Mouse (Mus musculus): ENCODE results near the gene Samd14. TPM values are rescaled to one million over a fixed set of nuclear protein-coding genes. Genes with fewer than 3 reads are reported as not detected.

The Samd14 gene
- polyA plus RNA-seq, 1 experiment, result 0.75 TPM

DNA sequence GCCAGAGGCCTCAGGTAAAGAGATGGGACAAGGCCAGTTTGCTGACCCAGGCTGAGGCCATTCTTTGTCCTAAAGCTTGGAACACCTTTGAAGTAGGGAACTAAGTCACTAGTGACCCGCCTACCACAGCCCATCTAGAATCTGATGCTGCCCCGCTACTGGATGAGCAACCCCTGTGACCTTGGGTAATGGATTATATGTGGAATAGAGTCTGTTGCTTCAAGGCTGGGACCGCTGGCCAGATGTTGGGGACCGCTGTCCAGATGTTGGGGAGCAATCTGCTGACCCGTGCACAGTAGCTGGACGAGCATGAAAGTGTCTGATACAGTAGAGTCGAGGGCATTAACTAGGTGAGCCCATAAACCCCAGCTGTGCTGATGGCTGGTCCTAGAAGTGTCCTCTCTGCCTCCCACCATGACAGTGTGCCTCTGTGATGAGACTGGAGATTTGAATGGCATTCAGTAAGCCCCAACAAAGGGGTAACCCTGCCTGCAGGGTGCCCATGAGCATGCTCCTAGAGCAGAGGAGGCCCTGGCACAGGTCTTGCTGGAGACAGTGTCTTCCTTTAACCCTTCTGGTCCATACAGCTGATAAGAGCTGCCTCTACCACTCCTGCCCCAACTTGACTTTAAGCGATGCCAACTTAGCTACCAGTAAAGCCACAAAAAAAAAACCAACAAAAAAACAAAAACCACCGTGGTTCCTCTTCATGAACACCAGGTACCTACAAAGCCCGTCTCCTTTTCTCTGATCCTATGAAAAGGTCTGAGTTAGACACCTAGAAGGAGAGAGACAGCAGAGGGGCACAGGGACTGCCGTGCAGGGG is 14.5 kb upstream of the Samd14 start:
- no peak for TF ChIP-seq POLR2A (IDR thresholded peaks at IDR 0.05; ENCODE audit: control insufficient read depth, low read depth, low read length)
- TF ChIP-seq CTCF (IDR thresholded peaks at IDR 0.05; ENCODE audit: control insufficient read depth, insufficient read depth, insufficient replicate concordance, low read depth, low read length), result no peak
- no peak overlapping the region for H3K27ac ChIP-seq (ENCODE audit: control insufficient read depth, insufficient read depth, low read depth, low read length)
- H3K4me1 ChIP-seq (ENCODE audit: control insufficient read depth, insufficient read depth, low read length), result peaks cover 25% of the 10 kb centered on the region
- no peak overlapping the region for H3K4me3 ChIP-seq (ENCODE audit: control insufficient read depth, low read depth, low read length)
- H3K36me3 ChIP-seq (ENCODE audit: control insufficient read depth, insufficient read depth, low read length), result no peaks in the 10 kb centered on the region
- H3K27me3 ChIP-seq (ENCODE audit: control insufficient read depth, insufficient read depth, low read length), result no peaks in the 10 kb centered on the region

DNA sequence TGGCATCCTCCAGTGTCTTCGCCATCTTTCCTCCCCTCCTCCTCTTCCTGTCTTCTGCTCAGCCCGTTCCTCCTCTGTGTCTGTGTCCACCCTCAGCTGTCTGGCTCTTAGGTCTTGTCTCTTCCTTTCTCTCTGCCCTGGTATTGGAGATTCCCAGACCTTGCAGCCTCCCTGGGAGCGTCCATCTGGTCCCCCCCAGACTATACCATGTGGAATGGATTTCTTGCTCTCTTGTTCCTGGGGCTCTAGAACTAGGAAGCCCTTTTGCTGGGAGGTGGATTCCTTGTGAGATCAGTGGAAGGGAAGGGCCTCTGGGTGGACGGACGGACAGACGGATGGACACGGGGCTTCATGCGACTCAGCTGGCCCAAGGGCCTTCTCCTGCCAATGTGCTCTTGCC is 13.6 kb upstream of the Samd14 start:
- H3K4me3 ChIP-seq (ENCODE audit: control insufficient read depth, low read depth, low read length), result no peak overlapping the region
- TF ChIP-seq CTCF (IDR thresholded peaks at IDR 0.05; ENCODE audit: control insufficient read depth, insufficient read depth, insufficient replicate concordance, low read depth, low read length) (no peak), POLR2A (IDR thresholded peaks at IDR 0.05; ENCODE audit: control insufficient read depth, low read depth, low read length) (no peak)
- no peaks in the 10 kb centered on the region for H3K36me3 ChIP-seq (ENCODE audit: control insufficient read depth, insufficient read depth, low read length)
- no peaks in the 10 kb centered on the region for H3K27me3 ChIP-seq (ENCODE audit: control insufficient read depth, insufficient read depth, low read length)
- no peak overlapping the region for H3K27ac ChIP-seq (ENCODE audit: control insufficient read depth, insufficient read depth, low read depth, low read length)
- peaks cover 22% of the 10 kb centered on the region for H3K4me1 ChIP-seq (ENCODE audit: control insufficient read depth, insufficient read depth, low read length)

DNA sequence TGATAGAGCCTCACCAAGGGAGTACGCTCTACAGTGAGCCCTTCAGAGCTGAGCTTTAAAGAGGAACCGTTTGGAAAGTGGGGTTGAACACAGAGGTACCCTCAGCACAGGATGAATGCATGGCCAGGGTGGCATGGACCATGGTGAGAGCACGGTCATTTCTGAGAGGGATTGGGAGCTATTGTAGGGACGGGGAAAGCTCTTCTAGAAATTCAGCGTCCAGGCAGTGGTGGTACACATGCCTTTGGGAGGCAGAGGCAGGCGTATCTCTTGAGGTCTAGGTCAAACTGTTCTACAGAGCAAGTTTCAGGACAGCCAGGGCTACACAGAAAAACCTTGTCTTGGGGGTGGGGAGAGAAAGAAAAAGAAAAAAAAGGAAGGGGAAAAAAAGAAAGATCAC is 12.7 kb upstream of the Samd14 start:
- H3K36me3 ChIP-seq (ENCODE audit: control insufficient read depth, insufficient read depth, low read length), result no peaks in the 10 kb centered on the region
- TF ChIP-seq CTCF (IDR thresholded peaks at IDR 0.05; ENCODE audit: control insufficient read depth, insufficient read depth, insufficient replicate concordance, low read depth, low read length), result no peak
- no peak for TF ChIP-seq POLR2A (IDR thresholded peaks at IDR 0.05; ENCODE audit: control insufficient read depth, low read depth, low read length)
- no peaks in the 10 kb centered on the region for H3K27me3 ChIP-seq (ENCODE audit: control insufficient read depth, insufficient read depth, low read length)
- H3K4me1 ChIP-seq (ENCODE audit: control insufficient read depth, insufficient read depth, low read length), result peaks cover 22% of the 10 kb centered on the region
- H3K27ac ChIP-seq (ENCODE audit: control insufficient read depth, insufficient read depth, low read depth, low read length), result no peak overlapping the region
- no peak overlapping the region for H3K4me3 ChIP-seq (ENCODE audit: control insufficient read depth, low read depth, low read length)

DNA sequence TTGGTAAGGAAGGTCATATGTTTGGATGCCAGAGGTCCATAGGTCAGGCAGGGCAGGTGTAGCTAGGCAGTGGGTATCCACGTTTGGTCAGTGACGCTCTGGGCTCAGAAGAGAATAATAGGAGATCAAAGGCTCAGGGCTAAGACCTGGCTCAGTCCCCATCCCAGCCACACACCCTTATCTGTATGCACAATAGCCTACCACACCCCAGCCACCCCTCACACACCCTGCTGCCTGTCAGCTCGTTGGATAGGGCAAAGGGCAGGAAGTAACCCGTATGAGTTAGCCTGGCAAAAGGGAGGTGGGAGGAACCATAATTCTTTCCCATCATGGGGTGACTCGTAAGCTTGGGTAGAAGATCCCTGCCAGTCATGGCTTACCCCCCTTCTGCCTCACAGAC is 12.1 kb upstream of the Samd14 start:
- H3K27me3 ChIP-seq (ENCODE audit: control insufficient read depth, insufficient read depth, low read length), result no peaks in the 10 kb centered on the region
- no peak overlapping the region for H3K27ac ChIP-seq (ENCODE audit: control insufficient read depth, insufficient read depth, low read depth, low read length)
- no peaks in the 10 kb centered on the region for H3K36me3 ChIP-seq (ENCODE audit: control insufficient read depth, insufficient read depth, low read length)
- peaks cover 17% of the 10 kb centered on the region for H3K4me1 ChIP-seq (ENCODE audit: control insufficient read depth, insufficient read depth, low read length)
- H3K4me3 ChIP-seq (ENCODE audit: control insufficient read depth, low read depth, low read length), result no peak overlapping the region
- TF ChIP-seq CTCF (IDR thresholded peaks at IDR 0.05; ENCODE audit: control insufficient read depth, insufficient read depth, insufficient replicate concordance, low read depth, low read length), result no peak
- TF ChIP-seq POLR2A (IDR thresholded peaks at IDR 0.05; ENCODE audit: control insufficient read depth, low read depth, low read length), result no peak

DNA sequence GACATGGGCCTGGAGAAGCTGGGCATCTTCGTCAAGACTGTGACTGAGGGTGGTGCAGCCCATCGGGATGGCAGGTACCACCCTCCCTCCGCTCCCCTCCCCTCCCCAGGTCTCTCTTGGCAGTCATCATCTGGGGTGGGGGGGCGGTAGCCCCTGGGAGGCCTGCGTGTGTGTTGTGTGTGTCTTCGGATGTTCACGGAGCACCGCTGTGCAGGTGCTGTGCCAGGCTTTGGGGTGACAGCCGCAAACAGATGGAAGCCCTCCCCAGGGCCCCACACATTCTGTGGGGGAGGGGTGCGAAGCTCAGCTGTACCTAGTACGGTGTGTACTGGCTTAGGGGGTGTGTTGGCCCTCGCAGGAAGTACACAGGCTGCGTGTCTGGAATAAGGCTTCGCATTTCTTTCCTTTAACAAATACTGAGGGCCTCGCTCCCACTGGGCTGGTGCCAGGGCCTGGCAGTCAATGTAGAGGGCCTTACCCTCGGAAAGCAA is 11.6 kb upstream of the Samd14 start:
- Histone ChIP-seq H3K4me1 (ENCODE audit: control insufficient read depth, insufficient read depth, low read length) (peaks cover 12% of the 10 kb centered on the region; the same call in 1 of the 2 replicates), H3K36me3 (ENCODE audit: control insufficient read depth, insufficient read depth, low read length) (no peaks in the 10 kb centered on the region), H3K27ac (ENCODE audit: control insufficient read depth, insufficient read depth, low read depth, low read length) (no peak overlapping the region), H3K4me3 (ENCODE audit: control insufficient read depth, low read depth, low read length) (no peak overlapping the region), H3K27me3 (ENCODE audit: control insufficient read depth, insufficient read depth, low read length) (no peaks in the 10 kb centered on the region)
- TF ChIP-seq CTCF (IDR thresholded peaks at IDR 0.05; ENCODE audit: control insufficient read depth, insufficient read depth, insufficient replicate concordance, low read depth, low read length) (no peak), POLR2A (IDR thresholded peaks at IDR 0.05; ENCODE audit: control insufficient read depth, low read depth, low read length) (no peak)

DNA sequence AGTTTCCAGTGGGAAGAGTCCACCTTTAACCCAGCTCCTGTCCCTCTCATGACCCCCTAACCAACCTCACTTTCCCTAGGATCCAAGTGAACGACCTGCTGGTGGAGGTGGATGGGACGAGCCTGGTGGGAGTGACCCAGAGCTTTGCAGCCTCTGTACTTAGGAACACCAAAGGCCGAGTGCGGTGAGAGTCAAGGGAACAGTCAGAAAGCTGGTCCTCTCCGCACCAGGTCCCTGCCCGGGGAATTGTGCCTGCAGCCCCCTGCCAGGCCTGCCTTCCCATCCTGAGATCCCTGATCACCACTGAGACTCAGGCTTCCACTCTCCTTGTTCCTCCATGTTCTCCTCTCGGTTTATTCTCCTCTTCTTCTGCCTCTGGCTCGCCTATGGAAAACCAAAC is 9.6 kb upstream of the Samd14 start:
- H3K4me1 ChIP-seq (ENCODE audit: control insufficient read depth, insufficient read depth, low read length), result no peaks in the 10 kb centered on the region; the same call in 1 of the 2 replicates
- no peak for TF ChIP-seq POLR2A (IDR thresholded peaks at IDR 0.05; ENCODE audit: control insufficient read depth, low read depth, low read length)
- TF ChIP-seq CTCF (IDR thresholded peaks at IDR 0.05; ENCODE audit: control insufficient read depth, insufficient read depth, insufficient replicate concordance, low read depth, low read length), result no peak
- no peak overlapping the region for H3K27ac ChIP-seq (ENCODE audit: control insufficient read depth, insufficient read depth, low read depth, low read length)
- no peaks in the 10 kb centered on the region for H3K27me3 ChIP-seq (ENCODE audit: control insufficient read depth, insufficient read depth, low read length)
- H3K36me3 ChIP-seq (ENCODE audit: control insufficient read depth, insufficient read depth, low read length), result no peaks in the 10 kb centered on the region
- H3K4me3 ChIP-seq (ENCODE audit: control insufficient read depth, low read depth, low read length), result no peak overlapping the region

DNA sequence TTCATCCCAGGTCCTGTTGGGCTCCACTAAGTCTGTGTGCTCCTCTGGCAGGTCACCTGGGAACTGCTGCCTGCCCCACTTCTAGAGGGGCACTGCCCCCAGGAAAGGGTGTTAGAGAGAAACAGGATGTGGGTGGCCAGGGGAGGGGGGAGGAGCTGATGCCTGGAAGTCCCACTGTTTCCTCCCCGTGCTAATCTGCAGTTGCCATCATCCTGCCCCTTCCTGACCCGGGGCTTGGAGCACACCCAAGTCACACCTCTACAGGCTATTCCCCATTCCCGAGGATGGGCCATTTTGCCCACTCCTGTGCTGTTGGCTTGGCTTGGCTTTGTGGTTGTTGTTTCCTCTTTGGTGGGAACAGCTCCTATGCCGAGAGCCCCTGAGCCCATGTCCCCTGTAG is 9.1 kb upstream of the Samd14 start:
- Histone ChIP-seq H3K4me1 (ENCODE audit: control insufficient read depth, insufficient read depth, low read length) (no peaks in the 10 kb centered on the region), H3K27ac (ENCODE audit: control insufficient read depth, insufficient read depth, low read depth, low read length) (no peak overlapping the region), H3K27me3 (ENCODE audit: control insufficient read depth, insufficient read depth, low read length) (no peaks in the 10 kb centered on the region), H3K4me3 (ENCODE audit: control insufficient read depth, low read depth, low read length) (no peak overlapping the region), H3K36me3 (ENCODE audit: control insufficient read depth, insufficient read depth, low read length) (no peaks in the 10 kb centered on the region)
- no peak for TF ChIP-seq CTCF (IDR thresholded peaks at IDR 0.05; ENCODE audit: control insufficient read depth, insufficient read depth, insufficient replicate concordance, low read depth, low read length)
- no peak for TF ChIP-seq POLR2A (IDR thresholded peaks at IDR 0.05; ENCODE audit: control insufficient read depth, low read depth, low read length)
